Mouse (Mus musculus) intestine, embryonic 14.5 days (tissue): ENCODE results near the gene Rhof. TPM values are rescaled to one million over a fixed set of nuclear protein-coding genes. Genes with fewer than 3 reads are reported as not detected.

Experiments used
- ATAC-seq: fragments of 200-750 bp; cut with Nextera tagmentation; replicated peaks from 2 replicates; pipeline ENCODE4 v1.8.0; 2017; ENCODE audit warnings: low read depth, moderate number of reproducible peaks, moderate TSS enrichment, moderate library complexity; ENCODE audit not compliant: low FRiP score, low TSS enrichment
- DNase-seq: peaks from one replicate; pipeline ENCODE4 v3.0.0-alpha.2; 2018; ENCODE audit warnings: low spot score
- H3K27ac ChIP-seq: fragments of 300-500 bp; sonication (generic); 2 replicates; pipeline ENCODE4 v1.5.1; 2014; ENCODE audit warnings: low read depth, mild to moderate bottlenecking, control low read depth
- H3K27me3 ChIP-seq: fragments of 300-500 bp; sonication (generic); replicated peaks from 2 replicates; pipeline ENCODE4 v1.6.1; 2014; ENCODE audit warnings: low read length, control low read depth; ENCODE audit not compliant: control insufficient read depth, insufficient read depth
- H3K36me3 ChIP-seq: fragments of 300-500 bp; sonication (generic); 2 replicates; pipeline ENCODE4 v1.6.1; 2014; ENCODE audit warnings: low read length, control low read depth; ENCODE audit not compliant: control insufficient read depth, insufficient read depth
- H3K4me1 ChIP-seq: fragments of 300-500 bp; sonication (generic); replicated peaks from 2 replicates; pipeline ENCODE4 v1.6.1; 2014; ENCODE audit warnings: low read length, control low read depth, mixed read lengths; ENCODE audit not compliant: control insufficient read depth, insufficient read depth
- H3K4me2 ChIP-seq: fragments of 300-500 bp; sonication (generic); 2 replicates; pipeline ENCODE4 v1.6.1; 2014; ENCODE audit warnings: low read length
- H3K4me3 ChIP-seq: fragments of 300-500 bp; sonication (generic); 2 replicates; pipeline ENCODE4 v1.5.1; 2014; ENCODE audit warnings: low read depth, low read length, control low read depth, mixed read lengths
- H3K9ac ChIP-seq: fragments of 300-500 bp; sonication (generic); 2 replicates; pipeline ENCODE4 v1.6.1; 2014; ENCODE audit warnings: mild to moderate bottlenecking, low read length
- H3K9me3 ChIP-seq: fragments of 300-500 bp; sonication (generic); 2 replicates; pipeline ENCODE4 v1.6.1; 2016; ENCODE audit warnings: low read length, control low read depth; ENCODE audit not compliant: control insufficient read depth
- WGBS: fragments of 180-500 bp; shearing (Covaris S2); extraction: QIAGEN DNeasy Blood & Tissue Kit; methylation state at CpG from one replicate; pipeline ENCODE4 v1.1.7; 2014; 5-methylcytosine and 5-hydroxymethylcytosine counted together
- polyA plus RNA-seq: library from polyadenylated mRNA; unstranded; fragments of >200 nt; fragmentation: Nextera tagmentation; extraction: Ambion mirVana; gene quantifications from 2 replicates; pipeline ENCODE4 v1.2.1, GENCODE M21; 2014

The Rhof gene
- polyA plus RNA-seq, 1 experiment from 2014 or later: 1.5 TPM

- Histone ChIP-seq H3K9me3 (0 out of 2 replicates have a peak, but pooled peaks cover 4% of the 10 kb centered on the region), H3K36me3 (no peaks in the 10 kb centered on the region), H3K4me2 (0 out of 2 replicates have a peak overlapping the region, but pooled peaks have one; percentile 18), H3K4me1 (peaks cover 25% of the 10 kb centered on the region), H3K27ac (peak overlapping the region; percentile 33; the same call in 1 of the 2 replicates), H3K4me3 (no peak overlapping the region), H3K9ac (no peak overlapping the region), H3K27me3 (no peaks in the 10 kb centered on the region)
- DNase-seq: no peak
- 33% methylated on average over 8 of the region's 8 CpGs for WGBS
- ATAC-seq: no peak
Observed at GRCm38 (mm10) chr5:123080041-123080440, 52.5 kb downstream of the Rhof start.

GRCm38 (mm10) chr5:123079568-123079967 is 52.9 kb downstream of the Rhof start:
- ATAC-seq: no peak
- no peaks in the 10 kb centered on the region for H3K36me3 ChIP-seq
- peaks cover 25% of the 10 kb centered on the region for H3K4me1 ChIP-seq
- H3K27ac ChIP-seq: peak overlapping the region; percentile 33; the same call in 1 of the 2 replicates
- H3K9me3 ChIP-seq: 0 out of 2 replicates have a peak, but pooled peaks cover 4% of the 10 kb centered on the region
- no peak overlapping the region for H3K4me2 ChIP-seq
- H3K27me3 ChIP-seq: no peaks in the 10 kb centered on the region
- no peak for DNase-seq
- WGBS: 66% methylated on average over 1 of the region's 1 CpGs
- no peak overlapping the region for H3K4me3 ChIP-seq
- H3K9ac ChIP-seq: no peak overlapping the region

- peak overlapping the region; percentile 66 for H3K9ac ChIP-seq
Observed at GRCm38 (mm10) chr5:123076419-123077281, 55.8 kb downstream of the Rhof start.

GRCm38 (mm10) chr5:123075576-123076418 is 56.7 kb downstream of the Rhof start:
- Histone ChIP-seq H3K4me2 (peak overlapping the region; percentile 96), H3K36me3 (no peaks in the 10 kb centered on the region), H3K4me1 (peaks cover 25% of the 10 kb centered on the region), H3K27me3 (no peaks in the 10 kb centered on the region), H3K9ac (peak overlapping the region; percentile 66), H3K4me3 (peak overlapping the region; percentile 56), H3K9me3 (0 out of 2 replicates have a peak, but pooled peaks cover 4% of the 10 kb centered on the region), H3K27ac (peak overlapping the region; percentile 64; the same call in 1 of the 2 replicates)
- peak; percentile 94 for DNase-seq
- peak; percentile 89 for ATAC-seq
- 8% methylated on average over 44 of the region's 45 CpGs for WGBS

More at GRCm38 (mm10) chr5:123076419-123077281, 55.8 kb downstream of the Rhof start:
- WGBS: 2% methylated on average over 35 of the region's 35 CpGs
- no peaks in the 10 kb centered on the region for H3K36me3 ChIP-seq
- 0 out of 2 replicates have a peak, but pooled peaks cover 4% of the 10 kb centered on the region for H3K9me3 ChIP-seq
- peak overlapping the region; percentile 96 for H3K4me2 ChIP-seq
- H3K4me3 ChIP-seq: peak overlapping the region; percentile 56
- peaks cover 25% of the 10 kb centered on the region for H3K4me1 ChIP-seq
- ATAC-seq: peak; percentile 85
- H3K27ac ChIP-seq: no peak overlapping the region
- DNase-seq: no peak
- H3K27me3 ChIP-seq: no peaks in the 10 kb centered on the region

- Histone ChIP-seq H3K4me3 (no peak overlapping the region), H3K4me2 (no peak overlapping the region), H3K27ac (no peak overlapping the region), H3K27me3 (no peaks in the 10 kb centered on the region), H3K4me1 (no peaks in the 10 kb centered on the region), H3K9ac (no peak overlapping the region), H3K9me3 (no peaks in the 10 kb centered on the region), H3K36me3 (no peaks in the 10 kb centered on the region)
- no peak for DNase-seq
- ATAC-seq: no peak
- 94% methylated on average over 2 of the region's 2 CpGs for WGBS
Observed at GRCm38 (mm10) chr5:123068714-123069113, 63.8 kb downstream of the Rhof start.

- Histone ChIP-seq H3K36me3 (no peaks in the 10 kb centered on the region), H3K9me3 (no peaks in the 10 kb centered on the region), H3K4me1 (no peaks in the 10 kb centered on the region), H3K27me3 (no peaks in the 10 kb centered on the region), H3K4me2 (no peak within 1 kb of the TSS), H3K9ac (no peak within 1 kb of the TSS), H3K27ac (no peak within 1 kb of the TSS), H3K4me3 (no peak within 1 kb of the TSS)
- 0 out of 2 replicates have a peak, but pooled peaks have one; percentile 5 for ATAC-seq
- DNase-seq: no peak
- 82% methylated on average over 12 of the region's 12 CpGs for WGBS
Observed at GRCm38 (mm10) chr5:123068115-123068514, 64.4 kb downstream of the Rhof start, which contains the start of gene Tmem120b. Gene Tmem120b (plus strand): TSS chr5:123068415.

GRCm38 (mm10) chr5:123067395-123067995 is 65.0 kb downstream of the Rhof start:
- Histone ChIP-seq H3K36me3 (no peaks in the 10 kb centered on the region), H3K4me2 (no peak overlapping the region), H3K4me3 (no peak overlapping the region), H3K4me1 (no peaks in the 10 kb centered on the region), H3K27ac (no peak overlapping the region), H3K27me3 (no peaks in the 10 kb centered on the region), H3K9me3 (no peaks in the 10 kb centered on the region), H3K9ac (no peak overlapping the region)
- peak; percentile 42; the same call in 1 of the 2 replicates for ATAC-seq
- WGBS: 13% methylated on average over 6 of the region's 6 CpGs
- DNase-seq: no peak

GRCm38 (mm10) chr5:123064207-123064606 is 68.3 kb downstream of the Rhof start:
- 26% methylated on average over 6 of the region's 6 CpGs for WGBS
- H3K36me3 ChIP-seq: no peaks in the 10 kb centered on the region
- H3K4me1 ChIP-seq: no peaks in the 10 kb centered on the region
- DNase-seq (peak; percentile 80), ATAC-seq (no peak)
- H3K4me3 ChIP-seq: no peak overlapping the region
- H3K27me3 ChIP-seq: no peaks in the 10 kb centered on the region
- no peak overlapping the region for H3K9ac ChIP-seq
- no peak overlapping the region for H3K27ac ChIP-seq
- H3K4me2 ChIP-seq: no peak overlapping the region
- H3K9me3 ChIP-seq: no peaks in the 10 kb centered on the region
